Mouse (Mus musculus) mouse embryonic stem cell (cell line): Measurements from ENCODE around the gene Pea15a.

Experiments used
- in situ Hi-C, 2 experiments: fragments of 300-500 bp; cut with MboI; formaldehyde crosslinking; loops; 1 replicate in 1 of 2; 3 replicates in 1 of 2; pipeline ENCODE4 v1.14.3; 2019 to 2020; ENCODE audit warnings: low sequenced_read_pairs in 2 of 2, low pct_unique_long_range_greater_than_20kb in 1 of 2, mixed read lengths in 1 of 2; ENCODE audit not compliant: unreplicated experiment in 1 of 2

Gene Pea15a

GRCm38 (mm10) chr1:172147835-172148278, 58.7 kb downstream of the Pea15a start, which contains the start of gene Dcaf8:
TSS of gene Dcaf8 (plus strand) at chr1:172148084.
- in situ Hi-C loops, result loop anchor here in 1 of 2 experiments (10.0 kb wide), 1 partner anchor 157 kb away; no protein-coding TSS in a partner anchor
